Mouse (Mus musculus): ENCODE data around the gene Ruvbl2. TPM values are rescaled to one million over a fixed set of nuclear protein-coding genes. Genes with fewer than 3 reads are reported as not detected.
"Not testable (repeated sequence)": the region's sequence is repeated elsewhere in the genome, so short reads cannot be mapped to it uniquely, and the experiment has no call there.

Gene Ruvbl2
- total and polyA plus RNA-seq, 2 experiments from 2014 or later, result 90.8 to 129 TPM

- DNase-seq (ENCODE audit: low spot score) (no peak), ATAC-seq (ENCODE audit: low FRiP score) (no peak)
- 96% methylated on average over 7 of the region's 7 CpGs for WGBS
- Histone ChIP-seq H3K4me3 (ENCODE audit: low read depth, low read length) (no peak overlapping the region), H3K36me3 (ENCODE audit: insufficient read depth, low read length) (peaks cover 19% of the 10 kb centered on the region), H3K9me3 (ENCODE audit: low read length) (no peaks in the 10 kb centered on the region), H3K9ac (replicated peaks; ENCODE audit: low read length, poor library complexity, severe bottlenecking) (no peak overlapping the region), H3K27ac (ENCODE audit: low read depth, low read length) (no peak overlapping the region), H3K4me2 (ENCODE audit: low read depth, low read length, poor library complexity, severe bottlenecking) (no peak overlapping the region), H3K4me1 (ENCODE audit: insufficient read depth, low read length) (peaks cover 5% of the 10 kb centered on the region; the same call in 1 of the 2 replicates), H3K27me3 (ENCODE audit: insufficient read depth, low read length) (no peaks in the 10 kb centered on the region)
- no peak for TF ChIP-seq CTCF (IDR thresholded peaks at IDR 0.05)
Measured at GRCm38 (mm10) chr7:45463987-45464778, 26.3 kb upstream of the Ruvbl2 start.

- 77% methylated on average over 4 of the region's 4 CpGs for WGBS
- ATAC-seq (ENCODE audit: low FRiP score); H3K4me2 ChIP-seq (ENCODE audit: low read depth, low read length, poor library complexity, severe bottlenecking); H3K4me1 ChIP-seq (ENCODE audit: insufficient read depth, low read length); H3K9ac ChIP-seq (replicated peaks; ENCODE audit: low read length, poor library complexity, severe bottlenecking); DNase-seq (ENCODE audit: low spot score); H3K9me3 ChIP-seq (ENCODE audit: low read length); H3K27ac ChIP-seq (ENCODE audit: low read depth, low read length); H3K27me3 ChIP-seq (ENCODE audit: insufficient read depth, low read length); H3K4me3 ChIP-seq (ENCODE audit: low read depth, low read length): not testable (repeated sequence)
- peaks cover 19% of the 10 kb centered on the region for H3K36me3 ChIP-seq (ENCODE audit: insufficient read depth, low read length)
- TF ChIP-seq CTCF (IDR thresholded peaks at IDR 0.05), result peak; percentile 44
Measured at GRCm38 (mm10) chr7:45462868-45463267, 25.0 kb upstream of the Ruvbl2 start.

GRCm38 (mm10) chr7:45462325-45462724 is 24.4 kb upstream of the Ruvbl2 start:
- Histone ChIP-seq H3K36me3 (ENCODE audit: insufficient read depth, low read length) (peaks cover 22% of the 10 kb centered on the region), H3K9me3 (ENCODE audit: low read length) (no peaks in the 10 kb centered on the region), H3K27me3 (ENCODE audit: insufficient read depth, low read length) (no peaks in the 10 kb centered on the region), H3K9ac (replicated peaks; ENCODE audit: low read length, poor library complexity, severe bottlenecking) (no peak overlapping the region), H3K4me3 (ENCODE audit: low read depth, low read length) (no peak overlapping the region), H3K4me2 (ENCODE audit: low read depth, low read length, poor library complexity, severe bottlenecking) (no peak overlapping the region), H3K4me1 (ENCODE audit: insufficient read depth, low read length) (peaks cover 11% of the 10 kb centered on the region; the same call in 1 of the 2 replicates), H3K27ac (ENCODE audit: low read depth, low read length) (no peak overlapping the region)
- 93% methylated on average over 4 of the region's 4 CpGs for WGBS
- no peak for TF ChIP-seq CTCF (IDR thresholded peaks at IDR 0.05)
- ATAC-seq (ENCODE audit: low FRiP score), result no peak
- no peak for DNase-seq (ENCODE audit: low spot score)

GRCm38 (mm10) chr7:45461781-45462180 is 23.9 kb upstream of the Ruvbl2 start:
- no peak for TF ChIP-seq CTCF (IDR thresholded peaks at IDR 0.05)
- Histone ChIP-seq H3K4me2 (ENCODE audit: low read depth, low read length, poor library complexity, severe bottlenecking) (no peak overlapping the region), H3K36me3 (ENCODE audit: insufficient read depth, low read length) (peaks cover 25% of the 10 kb centered on the region), H3K9me3 (ENCODE audit: low read length) (no peaks in the 10 kb centered on the region), H3K4me3 (ENCODE audit: low read depth, low read length) (no peak overlapping the region), H3K9ac (replicated peaks; ENCODE audit: low read length, poor library complexity, severe bottlenecking) (no peak overlapping the region), H3K4me1 (ENCODE audit: insufficient read depth, low read length) (peaks cover 15% of the 10 kb centered on the region), H3K27ac (ENCODE audit: low read depth, low read length) (no peak overlapping the region), H3K27me3 (ENCODE audit: insufficient read depth, low read length) (no peaks in the 10 kb centered on the region)
- WGBS, result 95% methylated on average over 4 of the region's 4 CpGs
- no peak for DNase-seq (ENCODE audit: low spot score)
- no peak for ATAC-seq (ENCODE audit: low FRiP score)

- Histone ChIP-seq H3K36me3 (ENCODE audit: insufficient read depth, low read length) (peaks cover 25% of the 10 kb centered on the region), H3K9me3 (ENCODE audit: low read length) (no peaks in the 10 kb centered on the region), H3K27ac (ENCODE audit: low read depth, low read length) (peak overlapping the region; percentile 82; the same call in 1 of the 2 replicates), H3K4me3 (ENCODE audit: low read depth, low read length) (no peak overlapping the region), H3K4me2 (ENCODE audit: low read depth, low read length, poor library complexity, severe bottlenecking) (no peak overlapping the region), H3K4me1 (ENCODE audit: insufficient read depth, low read length) (peaks cover 15% of the 10 kb centered on the region), H3K27me3 (ENCODE audit: insufficient read depth, low read length) (no peaks in the 10 kb centered on the region), H3K9ac (replicated peaks; ENCODE audit: low read length, poor library complexity, severe bottlenecking) (no peak overlapping the region)
- no peak for TF ChIP-seq CTCF (IDR thresholded peaks at IDR 0.05)
- ATAC-seq (ENCODE audit: low FRiP score) (no peak), DNase-seq (ENCODE audit: low spot score) (no peak)
- WGBS, result 60% methylated on average over 5 of the region's 5 CpGs
Measured at GRCm38 (mm10) chr7:45461326-45461725, 23.4 kb upstream of the Ruvbl2 start.

GRCm38 (mm10) chr7:45460860-45461314 is 23.0 kb upstream of the Ruvbl2 start:
- Histone ChIP-seq H3K4me2 (ENCODE audit: low read depth, low read length, poor library complexity, severe bottlenecking) (no peak overlapping the region), H3K9ac (replicated peaks; ENCODE audit: low read length, poor library complexity, severe bottlenecking) (no peak overlapping the region), H3K4me3 (ENCODE audit: low read depth, low read length) (no peak overlapping the region), H3K27me3 (ENCODE audit: insufficient read depth, low read length) (no peaks in the 10 kb centered on the region), H3K9me3 (ENCODE audit: low read length) (no peaks in the 10 kb centered on the region), H3K36me3 (ENCODE audit: insufficient read depth, low read length) (peaks cover 27% of the 10 kb centered on the region), H3K4me1 (ENCODE audit: insufficient read depth, low read length) (peaks cover 14% of the 10 kb centered on the region), H3K27ac (ENCODE audit: low read depth, low read length) (peak overlapping the region; percentile 82; the same call in 1 of the 2 replicates)
- DNase-seq (ENCODE audit: low spot score), result peak; percentile 72
- ATAC-seq (ENCODE audit: low FRiP score), result no peak
- 44% methylated on average over 13 of the region's 13 CpGs for WGBS
- no peak for TF ChIP-seq CTCF (IDR thresholded peaks at IDR 0.05)
